Mouse (Mus musculus): ENCODE results near the gene Trpv4. TPM values are rescaled to one million over a fixed set of nuclear protein-coding genes. Genes with fewer than 3 reads are reported as not detected.

Trpv4 gene
- polyA plus RNA-seq, 1 experiment from 2014 or later: 1.1 TPM

DNA sequence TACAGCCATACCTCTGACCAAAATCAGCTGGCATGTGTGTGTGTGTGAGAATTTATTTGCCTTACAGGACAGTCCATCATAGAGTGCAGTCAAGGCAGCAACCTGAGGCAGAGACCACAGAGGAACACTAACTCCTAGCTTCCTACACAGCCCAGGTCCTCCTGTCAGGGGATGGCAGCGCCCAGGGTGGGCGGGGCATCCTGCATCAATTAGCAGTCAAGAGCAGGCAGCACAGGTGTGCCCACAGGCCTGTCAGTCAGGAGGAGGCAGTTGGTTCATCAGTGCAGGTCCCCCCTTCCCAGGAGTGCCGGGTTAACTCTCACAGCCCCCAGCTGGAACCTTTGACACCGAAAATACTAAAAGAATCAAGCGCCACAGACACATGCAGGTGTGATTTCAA lies 10.8 kb upstream of the Trpv4 start:
- no peak for DNase-seq (ENCODE audit: low spot score)

DNA sequence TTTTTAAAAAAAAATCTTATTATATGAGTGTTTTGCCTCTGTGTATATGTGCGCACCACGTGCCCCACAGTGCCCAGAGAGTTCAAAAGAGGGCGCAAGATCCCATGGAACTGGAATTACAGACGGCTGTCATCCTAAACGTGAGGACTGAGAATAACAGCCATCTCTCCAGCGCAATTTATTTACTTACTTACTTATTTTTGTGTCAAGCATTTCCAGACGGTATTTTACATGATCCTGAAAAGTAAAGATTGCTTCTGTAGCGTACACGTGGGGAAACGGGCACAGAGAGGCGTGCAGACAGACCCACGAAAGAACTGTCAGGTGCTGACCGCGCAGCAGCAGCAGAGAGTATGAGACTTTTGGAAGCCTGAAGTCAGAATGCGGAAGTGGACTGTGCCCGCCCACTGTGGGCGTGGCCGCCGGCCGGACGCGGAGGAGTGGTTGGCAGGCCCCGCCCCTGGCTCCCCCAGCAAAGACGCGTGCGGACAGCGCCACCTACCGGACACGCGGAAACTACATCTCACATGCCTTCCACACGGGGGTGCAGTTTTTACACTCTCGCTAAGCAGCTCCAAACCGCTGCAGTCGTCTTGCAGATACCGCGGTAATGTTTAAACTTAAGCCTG lies 9.1 kb upstream of the Trpv4 start:
- DNase-seq (ENCODE audit: low spot score): peak; percentile 99

DNA sequence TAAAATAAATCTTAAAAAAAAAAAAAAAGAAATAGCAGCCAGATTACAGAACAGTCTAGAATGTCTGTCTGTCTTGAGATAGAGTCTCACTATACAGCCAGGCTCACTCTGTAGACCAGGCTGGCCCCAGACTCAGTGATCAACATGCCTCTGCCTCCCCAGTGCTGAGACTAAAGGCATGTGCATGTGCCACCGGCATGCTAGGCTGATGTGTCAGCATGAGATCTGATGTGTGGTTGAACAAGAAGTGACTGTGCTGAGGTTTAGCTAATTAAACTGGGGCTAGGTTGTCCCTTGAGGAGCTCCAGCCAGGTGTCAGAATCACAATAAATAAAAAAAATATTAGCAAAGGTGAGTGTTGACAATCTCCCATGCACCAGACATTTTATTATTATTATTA lies 8.4 kb upstream of the Trpv4 start:
- DNase-seq (ENCODE audit: low spot score): no peak

DNA sequence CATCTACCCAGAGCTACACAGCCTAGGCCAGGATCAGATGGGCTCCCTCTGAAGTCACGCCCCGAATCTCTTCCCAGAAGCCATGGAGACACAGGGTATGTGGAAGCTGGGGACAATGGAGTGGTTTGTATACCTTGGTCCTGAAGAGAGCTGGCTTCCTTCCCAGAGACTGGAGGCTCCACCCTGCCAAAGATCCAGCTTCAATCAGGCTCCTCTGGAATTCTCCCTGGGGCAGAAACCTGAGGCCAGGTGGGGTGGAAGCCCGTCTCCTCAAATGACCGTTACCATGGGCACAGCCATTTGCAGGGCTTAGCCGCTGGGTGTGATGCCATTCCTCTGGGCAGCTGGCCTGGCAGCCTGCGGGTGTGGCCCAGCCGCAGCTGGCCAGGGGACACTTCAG lies 6.5 kb upstream of the Trpv4 start:
- DNase-seq (ENCODE audit: low spot score): no peak

DNA sequence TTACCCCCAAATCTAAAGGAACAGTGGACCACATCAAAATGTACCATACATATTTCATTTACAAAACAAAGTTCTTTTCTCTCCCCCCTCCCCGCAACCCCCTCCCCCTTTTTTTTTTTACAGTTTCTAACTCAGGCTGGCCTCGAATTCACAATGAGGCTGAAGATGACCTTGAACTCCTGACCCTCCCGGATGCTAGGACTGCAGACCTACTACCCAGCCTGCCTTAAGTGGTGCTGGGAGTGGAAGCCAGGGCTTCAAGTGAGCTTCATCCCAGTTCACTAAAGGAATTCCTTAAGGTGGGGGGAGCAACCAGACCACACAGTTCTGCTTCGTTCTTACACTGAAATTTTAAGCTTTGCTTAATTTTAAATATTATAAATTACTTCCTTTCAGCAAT lies 5.9 kb upstream of the Trpv4 start:
- no peak for DNase-seq (ENCODE audit: low spot score)

DNA sequence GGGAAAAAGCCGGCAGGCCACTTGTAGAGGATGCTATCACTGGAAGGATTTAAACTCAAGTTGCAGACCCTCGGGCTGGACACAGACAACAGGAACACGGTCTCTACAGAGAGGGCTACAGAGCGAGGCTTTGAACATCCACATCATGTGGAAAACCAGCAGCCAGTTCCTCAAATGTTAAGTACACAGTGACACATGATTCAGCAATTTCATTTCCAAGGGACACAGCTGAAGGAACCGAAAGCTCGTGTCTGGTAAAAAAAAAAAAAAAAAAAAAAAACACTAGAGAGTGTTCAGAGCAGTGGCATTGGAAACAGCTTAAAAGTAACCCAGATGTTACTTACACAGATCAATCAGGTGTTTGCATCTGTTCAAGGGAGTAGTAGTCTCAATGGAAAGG lies 2.8 kb upstream of the Trpv4 start:
- DNase-seq (ENCODE audit: low spot score): no peak

DNA sequence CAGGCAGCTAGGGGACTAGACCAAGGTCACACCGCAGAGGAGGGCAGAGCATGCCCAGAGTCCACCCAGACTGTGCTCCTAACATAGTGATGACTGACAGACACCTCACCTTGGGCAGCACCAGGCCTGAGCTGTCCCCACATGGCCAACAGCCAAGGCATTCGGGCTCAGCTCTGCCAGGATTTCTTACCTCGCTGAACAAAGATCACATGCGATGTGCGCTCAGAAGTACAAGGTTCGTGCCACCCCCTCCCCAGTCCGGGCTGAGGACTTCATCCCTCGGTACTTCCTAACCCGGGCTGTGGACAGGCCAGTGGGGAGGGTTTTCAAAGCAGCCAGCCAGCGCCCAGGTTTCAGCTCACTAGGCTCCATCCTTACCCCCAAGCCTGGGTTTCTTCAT lies 795 bp downstream of the Trpv4 start:
- no peak for DNase-seq (ENCODE audit: low spot score)

DNA sequence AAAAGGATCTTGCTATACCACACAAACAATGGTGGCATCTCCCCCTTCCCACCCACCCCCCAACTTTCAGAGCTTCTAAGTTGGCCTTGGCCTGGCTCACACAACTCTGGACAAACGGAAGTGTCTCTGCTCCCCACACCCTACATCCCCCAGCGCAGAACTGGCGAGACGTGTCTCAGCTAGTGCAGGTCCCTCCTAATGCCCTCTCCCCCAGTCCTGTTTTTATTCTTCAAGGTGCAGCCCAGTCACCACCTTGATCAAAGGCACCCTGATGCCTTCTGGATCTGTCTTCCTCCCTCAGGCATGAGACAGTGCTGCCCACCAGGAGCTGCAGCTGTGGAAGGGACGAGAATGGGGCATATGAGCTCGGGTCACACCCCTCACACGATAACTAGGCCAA lies 1.9 kb downstream of the Trpv4 start:
- no peak for DNase-seq (ENCODE audit: low spot score)

DNA sequence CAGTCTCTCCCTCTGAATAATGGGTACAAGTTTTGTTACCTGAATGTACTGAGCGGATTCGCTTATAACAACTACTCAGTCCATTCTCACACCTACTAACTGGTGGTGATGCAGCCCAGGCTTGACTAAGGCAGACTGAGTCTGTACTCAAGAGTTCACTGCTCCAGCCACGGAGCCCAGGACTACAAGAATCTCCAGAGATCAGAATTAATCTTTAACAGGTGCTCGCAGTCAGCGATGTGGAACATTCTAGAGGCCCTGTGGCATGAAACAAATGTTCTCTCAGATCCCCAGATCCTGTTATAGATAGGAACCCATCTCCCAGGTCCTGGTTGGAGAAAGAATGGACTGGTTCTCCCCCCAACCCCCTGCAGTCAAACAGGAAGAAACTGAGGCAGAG lies 2.5 kb downstream of the Trpv4 start:
- DNase-seq (ENCODE audit: low spot score): no peak

DNA sequence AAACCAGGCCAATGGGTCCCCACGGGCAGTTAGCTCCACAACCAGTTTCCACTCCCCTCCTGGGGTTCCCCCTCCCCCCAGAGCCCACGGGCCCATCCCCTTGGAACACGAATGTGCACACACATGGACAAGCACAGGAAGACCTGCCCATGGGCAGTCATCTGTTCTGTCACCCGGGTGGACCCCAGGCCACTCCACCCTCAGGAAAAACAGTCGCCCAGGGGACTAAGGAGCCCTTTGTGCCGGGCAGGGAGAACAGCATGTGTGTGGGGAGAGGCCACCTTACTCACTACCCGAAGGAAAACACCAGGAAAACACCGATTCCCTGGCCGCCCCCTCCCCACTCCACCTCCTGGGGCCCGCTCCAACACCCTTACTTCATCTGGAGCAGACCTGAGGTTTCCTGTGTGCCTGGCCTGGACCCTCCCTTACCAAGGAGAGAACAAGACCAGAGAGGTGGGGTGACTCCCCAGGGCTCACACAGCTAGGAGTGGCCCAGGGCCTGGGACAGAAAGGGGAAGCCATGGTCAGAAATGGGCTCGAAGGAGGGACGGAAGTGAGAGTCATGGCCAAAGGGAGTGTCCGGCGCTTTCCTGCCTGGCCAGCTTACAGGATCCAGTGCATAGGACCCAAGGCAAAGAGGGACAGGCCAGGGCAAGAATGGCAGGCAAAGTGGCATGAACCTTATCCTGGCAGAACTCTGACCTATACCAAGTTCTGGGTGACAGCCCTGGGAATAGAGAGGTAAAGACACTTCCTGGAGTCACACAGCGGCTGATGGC lies 4.4 kb downstream of the Trpv4 start:
- no peak for DNase-seq (ENCODE audit: low spot score)

DNA sequence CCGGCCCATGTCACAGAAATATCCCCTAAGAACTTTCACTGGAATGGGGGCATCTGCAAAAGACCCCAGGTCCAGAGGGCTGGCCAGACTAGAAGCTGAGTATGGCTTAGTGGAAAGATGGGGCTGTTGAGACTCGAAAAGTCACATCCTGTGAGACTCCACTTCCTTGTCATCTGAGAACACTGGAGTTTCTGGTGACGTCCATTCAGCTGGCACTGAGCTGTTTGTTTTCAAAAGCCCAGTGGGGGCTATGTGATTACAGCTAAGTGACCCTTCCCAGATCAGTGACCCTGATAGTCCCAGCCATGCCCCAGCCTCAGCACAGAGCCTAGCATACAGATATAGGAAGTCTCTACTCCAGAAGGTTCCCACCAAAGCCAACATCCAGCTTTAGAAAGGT lies 6.8 kb downstream of the Trpv4 start:
- no peak for DNase-seq (ENCODE audit: low spot score)

DNA sequence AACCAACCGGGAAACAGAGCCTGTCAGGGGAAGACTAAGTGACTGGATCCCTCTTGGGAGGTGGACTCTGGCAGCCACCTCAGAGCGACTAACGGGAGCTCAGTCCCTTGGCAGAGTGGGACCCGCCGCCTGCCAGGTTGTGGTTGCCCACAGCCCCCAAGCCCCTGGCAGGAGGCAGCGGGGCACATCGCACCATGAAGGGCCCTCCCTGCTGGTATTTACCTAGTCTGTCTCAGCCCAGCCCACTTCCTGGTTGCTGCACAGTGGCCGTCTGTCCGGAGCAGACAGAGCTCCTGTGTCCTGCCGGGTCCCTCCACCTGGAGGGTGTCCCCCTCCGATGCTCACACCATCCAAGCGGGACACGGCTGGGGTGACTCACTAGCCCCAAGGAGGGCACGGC lies 7.2 kb downstream of the Trpv4 start:
- no peak for DNase-seq (ENCODE audit: low spot score)

DNA sequence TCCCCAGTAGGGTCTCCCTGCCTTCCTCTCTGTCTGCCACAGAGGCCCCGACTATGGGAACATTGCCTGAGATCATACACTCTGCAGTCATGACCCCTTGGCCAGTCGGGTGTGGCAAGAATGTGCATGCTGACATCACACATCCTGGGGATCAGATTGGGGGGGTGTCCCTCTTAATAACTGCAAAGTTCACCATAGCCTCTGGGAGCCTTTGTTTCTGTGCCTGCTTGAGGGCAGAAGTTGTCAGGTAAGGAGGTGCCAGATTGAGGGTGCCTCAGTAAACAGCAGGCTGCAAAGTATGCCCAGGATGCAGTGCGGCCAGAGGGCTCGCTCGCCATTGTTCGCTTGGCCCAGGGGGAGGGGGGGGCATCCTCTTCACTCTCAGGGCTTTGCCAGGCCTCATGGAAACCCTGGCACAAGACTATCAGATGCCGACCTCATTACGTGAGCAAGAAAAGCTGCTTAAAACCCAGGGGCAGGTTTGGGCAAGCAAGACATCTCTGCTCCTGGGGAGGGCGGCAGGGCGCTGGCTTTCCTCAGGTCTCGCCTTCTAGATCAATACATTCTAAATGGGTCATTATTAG lies 9.4 kb downstream of the Trpv4 start:
- no peak for DNase-seq (ENCODE audit: low spot score)

DNA sequence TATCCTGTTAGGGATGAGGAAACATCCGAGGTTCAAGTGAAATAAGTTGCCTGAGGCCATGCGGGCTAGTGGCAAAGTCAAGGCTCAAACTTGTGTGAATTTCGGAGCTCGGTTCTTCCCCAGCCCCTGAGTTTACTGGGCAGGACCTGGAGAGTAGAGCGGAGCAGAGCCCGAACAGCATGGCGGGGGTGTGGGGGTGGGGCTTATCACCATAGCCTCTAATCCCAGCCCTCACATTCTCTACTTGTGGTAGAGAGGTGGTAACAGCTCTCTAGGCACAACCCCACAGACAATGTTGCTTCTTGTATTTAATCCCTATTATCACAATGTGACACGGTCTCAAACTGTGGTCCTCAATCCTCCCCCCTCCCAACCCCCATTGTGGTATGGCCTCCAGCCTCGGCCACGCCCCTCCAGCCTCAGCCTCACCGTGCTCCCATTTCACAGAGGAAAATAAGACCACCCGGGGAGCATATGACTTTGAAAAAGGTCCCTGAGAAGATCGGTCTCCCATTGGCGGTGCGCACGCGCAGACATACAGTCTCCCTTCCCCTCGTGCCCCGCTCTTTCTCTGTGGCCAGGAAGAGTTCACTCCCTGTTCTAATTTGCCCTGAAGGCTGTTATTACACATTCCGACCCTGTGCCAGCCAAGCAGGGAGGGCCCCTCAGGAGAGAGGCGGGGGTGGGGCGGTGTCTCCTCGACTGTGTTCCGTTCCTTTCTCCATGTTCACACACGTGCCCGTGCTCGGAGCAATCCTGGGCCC lies 10.8 kb downstream of the Trpv4 start:
- peak; percentile 42 for DNase-seq (ENCODE audit: low spot score)

DNA sequence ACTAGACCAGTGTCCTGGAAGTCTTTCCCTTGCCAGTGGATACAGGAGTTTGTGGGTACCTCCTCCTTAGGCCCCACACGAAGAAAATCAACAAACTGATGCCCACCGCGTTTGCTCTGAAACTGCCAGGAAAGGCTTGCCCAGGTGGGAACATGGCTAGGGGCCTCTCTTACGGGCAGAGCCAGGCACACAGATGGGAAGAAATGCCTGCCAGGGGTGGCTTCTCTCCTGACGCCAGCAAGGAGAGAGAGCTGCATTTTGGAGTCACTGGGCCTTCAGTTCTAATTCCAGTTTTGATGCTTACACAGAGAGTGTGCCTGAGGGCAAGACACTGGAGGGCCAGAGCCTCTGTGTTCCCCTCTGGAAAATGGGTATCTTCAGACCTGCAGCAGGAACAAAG lies 12.3 kb downstream of the Trpv4 start:
- no peak for DNase-seq (ENCODE audit: low spot score)

DNA sequence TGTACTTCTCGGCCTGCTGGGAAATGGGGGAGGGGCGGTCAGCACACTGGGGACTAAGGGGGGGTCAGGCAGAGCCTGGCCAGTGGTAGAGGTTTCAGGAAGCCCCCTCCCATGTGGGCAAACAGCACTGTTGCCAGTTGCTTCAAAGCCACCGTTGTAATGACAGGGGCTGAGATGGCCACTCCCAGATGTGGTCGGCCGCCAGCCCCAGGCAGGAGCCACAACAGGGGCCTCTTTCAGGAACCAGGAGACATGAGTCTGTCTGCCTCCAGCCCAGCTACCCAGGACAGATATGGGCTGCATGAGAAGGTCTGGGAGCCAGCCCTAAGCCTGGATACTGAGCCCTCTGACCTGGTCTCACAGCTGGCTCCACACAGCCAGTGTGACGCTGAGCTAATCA lies 13.3 kb downstream of the Trpv4 start:
- DNase-seq (ENCODE audit: low spot score): no peak

DNA sequence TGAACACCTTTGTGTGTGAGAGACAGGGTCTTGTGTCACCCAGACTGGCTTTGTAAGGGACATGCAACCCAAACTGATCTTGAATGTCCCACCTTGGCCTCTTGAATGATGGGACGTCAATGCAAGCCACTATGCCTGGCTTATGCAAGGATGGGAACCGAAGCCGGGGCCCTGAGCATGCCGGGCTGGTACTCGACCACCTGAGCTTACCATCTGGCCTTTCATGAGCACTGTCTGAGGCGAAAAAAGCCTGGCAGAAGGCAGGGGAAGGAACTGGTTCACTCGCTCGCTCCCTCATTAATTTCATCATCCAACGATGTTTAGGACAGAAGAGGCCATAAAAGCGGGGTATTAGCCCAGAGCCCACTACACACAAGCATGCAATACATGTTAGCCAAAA lies 17.4 kb downstream of the Trpv4 start:
- DNase-seq (ENCODE audit: low spot score): no peak

DNA sequence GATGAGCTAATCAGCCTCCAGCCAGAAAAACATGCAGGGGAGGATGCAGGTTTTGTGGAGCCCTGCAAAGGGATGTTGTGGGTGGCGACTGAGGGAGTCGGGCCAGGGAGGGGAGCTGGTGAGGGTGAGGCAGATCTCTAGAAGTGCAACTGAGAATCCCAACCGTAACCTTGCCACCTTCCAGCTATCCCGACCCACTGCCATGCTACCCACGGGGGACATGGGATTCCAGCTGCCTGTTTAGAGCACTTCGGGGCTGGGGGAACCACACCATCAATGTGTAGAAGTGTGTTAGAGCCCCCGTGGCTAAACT lies 18.6 kb downstream of the Trpv4 start:
- no peak for DNase-seq (ENCODE audit: low spot score)

DNA sequence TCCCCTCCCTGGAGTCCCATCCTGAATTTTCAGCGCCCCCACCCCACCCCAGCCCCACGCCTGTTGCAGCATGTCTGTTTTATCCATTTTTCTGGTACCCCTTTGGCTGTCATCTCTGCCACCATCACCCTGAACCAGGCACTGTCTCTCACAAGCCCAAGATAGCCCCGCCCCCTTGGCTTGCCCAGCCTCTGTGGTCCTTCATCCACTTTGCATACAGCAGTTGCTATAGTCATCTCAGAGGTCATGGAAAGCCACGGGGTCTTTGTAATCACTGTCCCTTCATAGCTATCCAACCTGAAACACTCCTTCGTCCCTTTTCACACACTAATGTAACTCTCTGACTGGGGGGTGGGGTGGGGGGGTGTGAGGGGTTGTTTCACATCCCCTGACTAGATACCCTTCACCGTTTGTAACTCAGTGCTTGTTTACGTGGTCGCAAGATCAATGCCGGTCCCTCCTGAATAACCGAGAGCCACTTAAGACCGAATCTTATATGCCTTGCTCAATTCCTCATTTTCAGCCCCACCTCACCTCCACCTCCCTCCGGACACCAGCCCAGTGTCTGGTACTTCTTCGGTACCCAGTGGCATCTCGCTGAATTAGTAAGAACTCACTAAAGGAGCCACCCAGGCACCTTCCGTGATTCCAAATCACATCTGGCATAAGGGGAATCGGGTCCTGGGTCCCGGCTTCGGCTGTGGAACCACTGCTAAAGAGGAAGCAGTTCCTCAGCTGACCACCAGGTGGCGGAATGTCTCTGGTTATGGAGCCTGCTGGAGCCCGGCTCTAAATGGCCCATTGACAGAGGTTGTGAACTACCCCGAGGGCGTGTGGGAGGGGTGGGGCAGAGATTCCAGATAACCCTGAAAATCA lies 19.2 kb downstream of the Trpv4 start:
- DNase-seq (ENCODE audit: low spot score): peak; percentile 85

DNA sequence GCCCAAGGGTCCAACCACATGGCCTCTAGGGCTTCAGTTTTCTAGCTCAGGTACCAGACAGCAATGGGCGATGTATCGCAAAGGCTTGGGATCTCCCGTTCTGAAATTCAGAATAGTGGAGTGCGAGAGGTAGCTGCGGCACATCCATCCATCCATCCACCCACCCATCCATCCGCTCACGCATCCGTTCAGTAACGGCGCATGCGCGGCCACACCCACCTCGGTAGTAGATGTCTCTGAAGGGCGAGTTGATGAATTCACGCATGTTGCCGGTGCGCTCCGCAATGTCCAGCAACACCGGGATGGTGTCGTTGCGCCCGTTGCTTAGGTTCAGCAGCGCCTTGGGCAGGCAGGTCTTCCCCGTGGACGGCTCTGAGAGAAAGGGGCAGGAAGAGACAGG lies 22.1 kb downstream of the Trpv4 start:
- DNase-seq (ENCODE audit: low spot score): no peak

DNA sequence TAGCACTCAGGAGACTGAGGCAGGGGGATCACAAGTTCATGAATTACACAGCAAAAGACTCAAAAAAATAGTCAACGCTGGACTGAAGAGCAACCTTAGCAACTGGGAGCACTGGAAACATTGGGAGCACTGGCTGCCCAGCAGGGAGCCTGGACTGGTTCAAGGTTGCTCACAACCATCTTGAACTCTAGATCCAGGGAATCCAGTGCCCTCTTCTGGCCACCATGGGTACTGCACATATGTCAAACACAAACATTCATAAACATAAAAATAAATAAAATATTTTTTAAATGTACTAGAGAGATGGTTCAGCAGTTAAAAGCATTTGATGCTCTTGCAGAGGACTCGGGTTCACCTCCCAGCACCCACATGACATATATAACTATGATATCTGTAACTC lies 26.9 kb downstream of the Trpv4 start:
- DNase-seq (ENCODE audit: low spot score): peak; percentile 35

All from thymus, postnatal 0 days (tissue).